Mouse (Mus musculus) cortical plate, adult 2 months (tissue): ENCODE results near the gene Ccl3.

Experiments
- CTCF ChIP-seq: fragments of 200-500 bp; IDR thresholded peaks from 2 replicates; pipeline ENCODE4 v1.5.1; 2011; ENCODE audit warnings: mild to moderate bottlenecking, control low read depth, low read length; ENCODE audit not compliant: insufficient read depth; ENCODE audit errors: extremely low read depth
- POLR2A ChIP-seq: fragments of 200-500 bp; IDR thresholded peaks from 2 replicates; pipeline ENCODE4 v1.6.1; 2011; ENCODE audit warnings: mild to moderate bottlenecking, low read length, control low read depth; ENCODE audit not compliant: insufficient read depth; ENCODE audit errors: extremely low read depth

GRCm38 (mm10) chr11:83619037-83619436 is 30.1 kb downstream of the Ccl3 start:
- no peak for TF ChIP-seq POLR2A
- TF ChIP-seq CTCF: no peak
